Mouse (Mus musculus) duodenum, adult 2 months (tissue): ENCODE measurements around the gene Gm7029. TPM values are rescaled to one million over a fixed set of nuclear protein-coding genes. Genes with fewer than 3 reads are reported as not detected.

Experiments used
- polyA plus RNA-seq: library from polyadenylated mRNA; depleted of rRNA; stranded (reverse); fragments of >200 nt; gene quantifications from 2 replicates; pipeline ENCODE4 v1.2.3, GENCODE M21; 2012; ENCODE audit warnings: low replicate concordance; rRNA removed

Gene Gm7029
- polyA plus RNA-seq, result not detected in 2 replicates

GRCm38 (mm10) chr17:33873537-33873936 lies at the start of gene Gm7029:
Gm7029 (plus strand) TSS chr17:33873837.

DNA sequence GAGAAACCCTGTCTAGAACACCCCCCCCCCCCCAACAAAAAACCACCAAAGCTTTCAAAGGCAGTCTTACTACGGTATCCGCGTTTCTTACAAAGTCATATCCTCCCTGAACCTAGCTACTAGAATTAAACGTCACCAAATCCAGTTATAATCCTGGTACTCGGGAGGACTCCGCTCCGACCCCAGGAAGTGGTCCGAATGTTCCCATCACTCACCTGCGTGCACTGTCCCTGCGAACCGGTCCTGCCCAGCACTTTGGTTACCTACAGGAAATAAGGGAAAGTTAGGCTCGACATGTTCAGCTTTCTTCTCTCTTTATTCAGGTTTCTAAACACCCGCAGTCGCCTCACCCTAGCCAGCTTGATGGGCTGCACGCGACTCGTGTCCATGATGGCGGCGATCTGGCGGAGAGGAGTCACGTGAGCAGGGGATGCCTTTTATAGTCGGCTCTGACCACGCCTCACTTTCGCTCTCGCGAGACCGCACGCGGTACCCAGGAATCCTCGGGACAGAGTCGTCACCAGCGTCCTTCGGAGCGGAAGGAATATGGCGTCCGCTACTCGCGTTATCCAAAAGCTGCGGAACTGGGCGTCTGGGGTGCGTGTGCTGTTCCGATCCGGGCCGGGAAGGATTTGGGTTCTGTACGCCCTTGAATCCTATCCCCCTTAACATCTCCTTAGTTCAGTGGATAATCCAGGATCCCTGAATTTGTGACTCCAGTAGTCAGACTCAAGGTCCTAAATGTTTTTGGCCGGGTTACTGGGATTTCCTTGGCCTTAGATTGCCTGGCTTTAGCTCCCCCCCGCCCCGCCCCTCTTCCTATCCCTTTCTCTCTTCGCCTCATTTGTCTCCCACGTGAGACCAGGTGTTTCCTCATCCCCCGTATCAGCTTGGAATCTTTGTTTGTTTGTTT lies 49.3 kb upstream of the Gm7029 start, which contains the start of the genes Rps28 and Ndufa7:
Rps28 (minus strand) TSS at position 479 of the 913 bp plus-strand sequence.
Ndufa7 (plus strand) TSS at position 489 of the 913 bp plus-strand sequence.

DNA sequence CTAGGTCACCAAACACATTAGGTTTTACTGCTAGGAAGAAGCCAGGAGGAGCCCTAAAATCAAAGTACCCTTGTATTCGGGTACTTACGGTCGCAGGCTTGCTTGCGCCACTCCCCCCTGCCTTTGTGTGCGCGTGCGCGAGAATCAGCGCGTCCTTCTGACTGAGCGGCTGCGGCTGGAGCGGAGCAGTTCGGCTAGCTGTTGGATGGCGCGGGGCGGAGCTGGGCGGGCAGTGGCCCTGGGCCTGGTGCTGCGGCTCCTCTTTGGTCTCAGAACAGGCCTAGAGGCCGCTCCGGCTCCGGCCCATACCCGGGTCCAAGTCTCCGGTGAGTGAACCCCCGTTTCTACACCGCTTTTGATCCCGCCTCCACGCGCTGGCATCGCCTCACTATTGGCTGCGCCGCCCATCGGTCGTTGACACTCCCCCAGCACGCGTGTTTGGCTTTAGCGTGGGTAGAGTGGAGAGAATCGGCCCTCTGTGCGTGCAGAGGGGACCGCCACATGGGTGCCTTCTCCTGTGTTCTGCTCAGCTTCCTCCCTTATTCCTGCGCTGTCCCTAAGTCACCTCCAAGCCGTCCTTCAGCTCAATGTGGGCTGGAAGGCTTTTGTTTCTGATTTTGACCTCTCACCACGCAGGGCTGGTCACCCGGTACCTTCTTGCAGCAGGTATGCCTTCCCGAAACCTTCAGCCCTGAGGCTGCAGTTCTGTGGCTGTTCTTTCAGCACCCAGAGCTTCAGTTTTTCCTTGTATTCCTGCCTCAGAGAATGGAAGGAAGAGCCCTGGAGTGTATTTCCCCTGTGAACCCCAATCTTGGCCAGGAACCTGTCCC lies 30.5 kb upstream of the Gm7029 start, which contains the start of gene Cd320:
Cd320 (plus strand) TSS at position 126 of the 830 bp plus-strand sequence.

GRCm38 (mm10) chr17:33890533-33891059 lies 17.0 kb downstream of the Gm7029 start, which contains the start of gene Kifc1:
Kifc1 (minus strand) TSS chr17:33890661.

DNA sequence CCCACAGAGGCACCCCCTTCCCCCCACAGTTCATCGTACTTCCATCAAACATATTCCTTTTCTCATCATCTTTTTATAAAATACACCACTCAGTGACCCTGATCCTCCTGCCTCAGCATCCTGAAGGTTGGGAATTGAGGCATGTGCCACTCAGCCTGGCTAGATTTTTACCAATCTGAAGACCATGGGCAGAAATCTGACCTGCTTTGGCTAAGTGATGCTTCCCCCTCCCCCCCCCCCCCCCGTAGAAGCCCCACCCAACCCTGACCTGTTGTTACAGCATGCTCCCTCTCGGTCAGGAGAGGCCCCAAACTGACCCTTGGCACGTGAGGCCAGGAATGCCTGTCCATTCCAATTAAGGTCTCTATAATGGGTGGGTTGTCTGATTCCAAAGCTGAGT lies 31.2 kb downstream of the Gm7029 start, which contains the start of gene Platr17:
Platr17 (plus strand) TSS at position 301 of the 400 bp plus-strand sequence.

GRCm38 (mm10) chr17:33909077-33909868 lies 35.6 kb downstream of the Gm7029 start, which contains the start of gene Daxx:
Daxx (plus strand) TSS chr17:33909414.

GRCm38 (mm10) chr17:33915671-33916250 lies 42.1 kb downstream of the Gm7029 start, which contains the start of the genes Tapbp and Zbtb22:
Tapbp (plus strand) TSS chr17:33915899.
Zbtb22 (plus strand) TSS chr17:33915904.

Other genes with a start within 250 kb of the Gm7029 start
- 40.3 and 53.5 TPM in 2 replicates for gene Zfp414, start 244.7 kb upstream of the Gm7029 start, polyA plus RNA-seq
- gene Pram1, start 235.8 kb upstream of the Gm7029 start, polyA plus RNA-seq, result 1.3 TPM in 1 of 2 replicates, not detected in the other
- gene Hnrnpm, start 187.0 kb upstream of the Gm7029 start, polyA plus RNA-seq, result 47.0 and 51.6 TPM in 2 replicates
- 51.8 and 80.7 TPM in 2 replicates for gene March2, start 155.2 kb upstream of the Gm7029 start, polyA plus RNA-seq
- 313 and 378 TPM in 2 replicates for gene Rab11b, start 113.3 kb upstream of the Gm7029 start, polyA plus RNA-seq
- 30.9 and 75.7 TPM in 2 replicates for gene Angptl4, start 92.0 kb upstream of the Gm7029 start, polyA plus RNA-seq
- gene Kank3, start 63.3 kb upstream of the Gm7029 start, polyA plus RNA-seq, result 13.8 and 18.4 TPM in 2 replicates
- 251 and 364 TPM in 2 replicates for gene Rps28, start 49.3 kb upstream of the Gm7029 start, polyA plus RNA-seq
- 339 and 519 TPM in 2 replicates for gene Ndufa7, start 49.3 kb upstream of the Gm7029 start, polyA plus RNA-seq
- gene Cd320, start 30.7 kb upstream of the Gm7029 start, polyA plus RNA-seq, result 18.6 and 19.9 TPM in 2 replicates
- gene Kifc1, start 16.8 kb downstream of the Gm7029 start, polyA plus RNA-seq, result 7.3 and 8.5 TPM in 2 replicates
- 0.24 TPM in 1 of 2 replicates, not detected in the other for gene Platr17, start 31.3 kb downstream of the Gm7029 start, polyA plus RNA-seq
- gene Daxx, start 35.6 kb downstream of the Gm7029 start, polyA plus RNA-seq, result 42.4 and 47.2 TPM in 2 replicates
- gene Tapbp, start 42.1 kb downstream of the Gm7029 start, polyA plus RNA-seq, result 220 and 430 TPM in 2 replicates
- 65.9 and 84.1 TPM in 2 replicates for gene Zbtb22, start 42.1 kb downstream of the Gm7029 start, polyA plus RNA-seq
- 88.3 and 111 TPM in 2 replicates for gene Rgl2, start 55.7 kb downstream of the Gm7029 start, polyA plus RNA-seq
- gene Pfdn6, start 66.5 kb downstream of the Gm7029 start, polyA plus RNA-seq, result 6.1 and 14.4 TPM in 2 replicates
- gene Wdr46, start 66.8 kb downstream of the Gm7029 start, polyA plus RNA-seq, result 10.8 and 15.6 TPM in 2 replicates
- gene B3galt4, start 77.7 kb downstream of the Gm7029 start, polyA plus RNA-seq, result 27.8 and 35.0 TPM in 2 replicates
- gene Vps52, start 82.0 kb downstream of the Gm7029 start, polyA plus RNA-seq, result 50.7 and 52.9 TPM in 2 replicates
- 196 and 219 TPM in 2 replicates for gene Rps18, start 82.2 kb downstream of the Gm7029 start, polyA plus RNA-seq
- 4,063 and 9,745 TPM in 2 replicates for gene H2-K1, start 126.5 kb downstream of the Gm7029 start, polyA plus RNA-seq
- 22.1 and 26.1 TPM in 2 replicates for gene Ring1, start 150.8 kb downstream of the Gm7029 start, polyA plus RNA-seq
- gene H2-Ke6, start 154.2 kb downstream of the Gm7029 start, polyA plus RNA-seq, result 73.6 and 117 TPM in 2 replicates
- 161 and 163 TPM in 2 replicates for gene Slc39a7, start 157.8 kb downstream of the Gm7029 start, polyA plus RNA-seq
- gene Rxrb, start 158.0 kb downstream of the Gm7029 start, polyA plus RNA-seq, result 73.7 and 88.7 TPM in 2 replicates
- 1.3 and 6.3 TPM in 2 replicates for gene Col11a2, start 165.6 kb downstream of the Gm7029 start, polyA plus RNA-seq
- gene H2-Oa, start 218.5 kb downstream of the Gm7029 start, polyA plus RNA-seq, result 4.6 and 11.9 TPM in 2 replicates
- 40.9 and 173 TPM in 2 replicates for gene H2-DMa, start 245.7 kb downstream of the Gm7029 start, polyA plus RNA-seq
- 84.7 and 92.1 TPM in 2 replicates for gene Brd2, start 248.8 kb downstream of the Gm7029 start, polyA plus RNA-seq